Mouse (Mus musculus): ENCODE measurements at regions not wholly inside any gene's neighbourhood (a gene's known extent, or its start where the extent isn't known, plus 50 kb on each side); places are given as distances from the start of the nearest gene placed in this dataset.
"Not testable (repeated sequence)": the region's sequence is repeated elsewhere in the genome, so short reads cannot be mapped to it uniquely, and the experiment has no call there.

DNA sequence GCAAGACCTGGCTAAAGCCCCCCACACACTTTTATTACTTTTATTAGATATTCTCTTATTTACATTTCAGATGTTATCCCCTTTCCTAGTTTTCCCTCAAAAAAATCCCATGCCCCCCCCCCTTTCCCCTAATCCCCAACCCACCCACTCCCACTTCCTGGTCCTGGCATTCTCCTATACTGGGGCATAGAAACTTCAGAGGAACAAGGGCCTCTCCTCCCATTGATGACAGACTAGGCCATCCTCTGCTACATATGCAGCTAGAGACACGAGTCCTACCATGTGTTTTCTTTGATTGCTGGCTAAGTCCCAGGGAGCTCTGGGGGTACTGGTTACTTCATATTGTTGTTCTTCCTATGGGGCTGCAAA, 116.8 kb downstream of the Rfpl4b start:
- not testable (repeated sequence) for DNase-seq

DNA sequence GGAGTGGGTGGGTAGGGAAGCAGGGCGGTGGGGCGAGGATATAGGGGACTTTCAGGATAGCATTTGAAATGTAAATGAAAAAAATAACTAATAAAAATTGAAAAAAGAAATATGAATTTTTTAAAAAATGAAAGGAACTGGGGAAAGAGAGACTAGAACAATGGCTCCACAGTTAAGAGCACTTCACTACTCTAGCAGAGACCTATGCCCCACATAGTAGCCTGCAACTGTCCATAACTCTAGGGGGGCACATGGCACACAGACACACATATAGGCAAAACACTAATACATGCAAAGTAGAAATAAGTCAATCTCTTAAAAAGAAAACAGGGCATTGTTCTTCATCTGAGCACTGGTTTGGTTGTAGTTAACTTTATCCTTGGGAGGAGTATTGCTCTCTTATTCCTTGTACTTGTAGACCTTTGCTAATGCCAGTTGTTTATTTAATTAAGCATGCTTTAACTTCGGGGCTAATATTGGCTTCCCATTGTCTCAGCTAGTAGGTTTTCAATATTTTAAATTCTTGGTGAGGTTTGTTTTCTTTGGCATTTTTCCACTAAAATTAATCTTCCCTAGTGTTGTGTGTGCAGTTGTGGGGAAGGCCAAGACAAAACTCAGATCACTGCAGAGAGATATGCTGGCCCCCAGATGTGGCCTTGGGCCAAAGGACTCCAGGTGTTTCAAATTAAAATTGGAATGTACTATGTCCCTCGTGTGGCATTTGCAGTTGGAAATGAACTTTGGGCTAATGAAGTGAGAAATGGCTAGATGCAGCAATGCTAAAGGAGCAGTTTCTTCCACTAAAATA, 117.4 kb downstream of the Rfpl4b start:
- no peak for DNase-seq

DNA sequence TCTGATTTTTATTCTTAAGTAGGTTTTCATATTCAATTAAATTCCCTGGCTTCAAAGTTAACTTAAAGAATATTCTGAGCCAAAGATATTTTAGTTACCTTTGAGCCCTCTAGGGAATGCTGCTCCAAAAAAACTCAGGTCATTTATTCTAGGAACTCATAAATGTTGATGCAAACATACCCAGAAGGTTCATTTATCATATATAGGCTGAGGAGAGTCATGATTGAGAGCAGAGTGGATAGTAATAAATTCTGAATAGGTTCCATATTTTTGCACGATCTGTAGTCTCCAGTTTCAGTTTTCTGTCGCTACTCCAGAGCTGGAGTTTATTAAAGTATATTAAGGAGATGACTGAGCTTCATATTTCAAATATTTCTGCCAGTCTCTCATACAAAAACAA, 144.1 kb downstream of the Rfpl4b start:
- DNase-seq: no peak

DNA sequence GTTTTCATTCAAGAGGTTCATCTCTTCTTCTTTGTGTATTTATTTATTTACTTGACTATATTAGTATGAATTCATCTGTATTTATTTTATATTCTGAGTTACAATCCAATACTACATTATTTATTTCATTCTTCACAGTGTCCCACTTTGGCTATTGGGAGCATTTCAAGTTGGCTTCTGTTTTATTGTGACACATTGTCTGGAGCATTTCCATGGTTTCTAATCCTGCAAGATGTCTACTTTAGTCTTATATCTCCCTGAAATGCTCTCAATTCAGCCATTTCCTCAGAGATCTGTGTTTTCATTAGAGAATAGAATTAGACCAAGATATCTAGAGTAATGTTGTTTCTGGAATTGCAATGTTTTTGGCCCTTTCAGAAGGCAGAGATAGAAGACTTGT, 153.0 kb downstream of the Rfpl4b start:
- DNase-seq: peak in 1 of 2 experiments; percentile 45

DNA sequence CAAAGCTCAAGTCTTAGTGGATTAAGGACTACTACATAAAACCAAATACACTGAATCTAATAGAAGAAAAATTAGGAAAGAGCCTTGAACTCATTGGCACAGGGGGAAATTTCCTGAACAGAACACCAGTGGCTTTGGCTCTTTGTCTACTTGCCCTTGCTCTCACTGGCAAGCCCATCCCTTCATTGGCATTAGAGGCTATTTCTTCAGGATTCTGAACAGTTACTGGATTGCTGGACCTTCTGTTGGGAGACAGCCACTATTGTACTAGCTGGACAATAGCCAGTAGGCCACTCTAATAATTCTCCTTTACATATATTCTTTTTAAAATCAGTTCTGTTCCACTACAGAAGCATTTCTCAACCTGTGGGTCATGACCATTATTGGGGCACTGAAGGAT, 153.7 kb downstream of the Rfpl4b start:
- peak; percentile 24 to 36 for DNase-seq

DNA sequence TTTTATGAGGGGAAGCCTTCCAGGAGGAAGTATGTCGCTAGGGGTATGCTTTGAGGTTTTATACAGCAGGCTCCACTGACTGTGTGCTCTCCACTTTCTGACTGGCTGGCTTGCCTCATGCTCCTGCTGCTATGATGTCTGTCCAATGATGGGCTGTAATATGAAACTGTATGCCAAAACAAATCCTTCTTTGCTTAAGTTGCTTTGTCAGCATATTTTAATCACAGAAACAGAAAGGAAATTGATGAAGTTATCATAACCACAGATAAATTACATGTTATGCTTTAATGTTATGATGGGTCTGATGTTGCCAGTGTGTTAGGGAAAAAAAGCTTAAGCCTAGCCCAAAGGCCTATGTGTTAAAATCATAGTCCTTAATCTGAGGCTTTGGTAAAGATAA, 185.9 kb downstream of the Rfpl4b start:
- no peak for DNase-seq

DNA sequence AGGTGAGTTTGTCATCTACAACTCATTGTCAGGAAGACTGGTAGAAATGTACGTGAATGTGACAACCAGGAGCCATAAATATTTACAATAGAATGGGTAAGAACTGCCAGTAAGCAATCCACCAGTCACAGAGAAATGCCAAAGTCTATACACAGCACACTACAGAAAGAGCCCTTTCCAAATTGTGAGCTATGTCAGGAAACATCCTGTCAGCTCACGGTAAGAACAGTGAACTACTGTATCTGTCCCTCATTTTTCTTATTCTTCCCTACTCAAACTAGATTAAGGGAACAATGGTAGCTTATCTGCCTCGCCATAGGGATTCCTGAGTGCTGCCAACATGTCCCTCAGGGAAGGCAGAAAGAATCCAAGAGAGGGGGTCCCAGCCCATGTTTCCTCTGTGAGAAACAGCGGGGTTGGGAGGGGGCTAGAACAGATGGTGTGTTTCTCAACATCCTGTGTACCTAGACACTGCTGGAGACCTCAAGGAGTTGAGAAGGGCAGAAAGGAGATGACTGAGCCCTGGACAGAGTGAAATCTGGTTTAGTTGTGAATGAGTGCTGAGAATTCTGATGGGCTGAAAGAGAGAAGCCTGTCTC, 191.6 kb downstream of the Rfpl4b start:
- DNase-seq: no peak

DNA sequence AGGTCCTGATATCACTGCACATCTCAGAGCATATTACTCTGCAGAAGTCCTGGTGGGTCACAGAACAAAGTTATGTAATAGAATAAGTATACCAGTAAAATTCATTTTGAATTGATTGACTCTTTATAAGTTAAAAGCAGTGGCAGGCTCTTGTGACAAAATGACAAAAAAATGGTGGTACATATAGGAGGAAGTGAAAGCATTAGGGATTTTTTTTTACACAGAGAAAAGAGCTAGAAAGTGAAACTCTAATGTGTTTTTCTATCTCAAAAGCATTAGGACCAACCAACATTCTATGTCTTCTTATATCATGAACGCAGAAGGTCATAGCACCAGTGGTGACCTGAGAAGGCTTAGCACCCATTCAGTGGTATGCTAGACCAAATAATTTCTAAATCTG, 198.2 kb downstream of the Rfpl4b start:
- no peak for DNase-seq

DNA sequence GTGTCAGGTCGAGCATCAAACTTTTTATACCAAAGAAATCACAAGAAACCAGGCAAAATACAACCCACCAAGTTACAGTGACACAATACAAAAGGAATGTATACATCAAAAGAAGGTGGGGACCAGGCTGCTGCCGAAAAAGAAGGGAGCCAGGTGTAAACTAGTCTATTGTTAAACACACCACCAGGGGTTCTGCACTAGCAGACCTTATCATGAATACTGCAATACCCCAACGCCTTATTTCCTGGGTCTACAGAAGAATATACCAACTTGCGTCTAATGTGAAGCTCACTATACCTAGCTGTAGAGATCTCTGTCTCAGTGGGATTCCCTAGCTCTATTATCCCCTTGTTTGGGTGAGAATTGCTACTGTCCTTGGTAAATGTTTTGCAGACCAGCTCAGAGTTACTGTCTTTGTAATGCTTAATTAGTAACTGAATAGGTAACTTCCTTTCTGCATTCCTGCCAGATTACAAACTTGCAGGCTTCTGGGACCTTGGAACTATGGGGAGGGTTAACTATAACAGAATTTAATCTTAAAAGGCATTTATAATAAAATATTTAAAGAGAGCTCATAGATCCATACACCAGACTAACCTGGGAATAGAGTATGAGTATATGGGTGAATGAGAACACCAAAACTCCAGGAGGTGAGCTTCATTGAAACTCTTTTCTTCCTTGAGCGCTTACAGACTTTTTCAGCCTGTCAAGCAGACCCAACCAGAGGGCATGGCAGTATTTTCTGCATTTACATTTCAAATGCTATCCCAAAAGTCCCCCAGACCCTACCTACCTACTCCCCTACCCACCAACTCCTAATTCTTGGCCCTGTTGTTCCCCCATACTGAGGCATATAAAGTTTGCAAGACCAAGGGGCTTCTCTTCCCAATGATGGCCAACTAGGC, 211.7 kb downstream of the Rfpl4b start:
- DNase-seq: no peak

DNA sequence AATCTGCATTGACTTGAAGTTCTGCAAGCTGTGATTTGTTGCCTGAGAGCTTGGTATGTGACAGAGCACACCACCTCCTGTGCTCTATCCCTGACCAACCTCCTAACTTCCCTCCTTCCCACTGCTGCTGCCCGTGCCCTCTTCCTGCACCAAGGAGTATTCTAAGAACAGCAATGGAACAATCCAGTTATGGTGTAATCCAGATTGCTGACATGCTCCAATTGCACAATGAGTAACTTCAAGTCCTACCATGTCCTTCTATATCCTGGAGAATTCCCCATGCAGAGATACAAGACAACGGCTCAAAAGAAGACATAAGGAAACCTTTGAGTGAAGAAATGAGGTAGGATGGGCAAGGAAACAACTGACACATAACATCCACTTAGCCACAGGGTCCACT, 235.5 kb downstream of the Rfpl4b start:
- DNase-seq: no peak

DNA sequence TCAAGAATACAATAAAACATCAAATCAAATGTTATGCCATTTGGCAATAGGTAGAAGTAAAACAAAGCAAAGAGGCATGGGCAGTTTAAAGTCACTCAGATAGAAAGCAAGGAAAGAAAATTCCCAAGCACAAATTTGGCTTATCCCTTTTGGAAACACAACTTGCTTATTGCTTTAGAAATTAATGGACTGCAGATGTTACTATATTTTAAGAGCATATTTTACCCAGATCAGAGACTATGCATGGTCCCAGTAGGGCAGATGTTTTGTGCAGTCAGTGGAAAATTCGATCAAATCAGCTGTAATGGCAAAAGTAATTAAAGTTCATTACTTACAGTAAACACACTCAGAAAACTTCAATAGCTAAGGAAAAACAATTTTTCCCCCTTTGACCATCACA, 245.9 kb downstream of the Rfpl4b start:
- no peak for DNase-seq

DNA sequence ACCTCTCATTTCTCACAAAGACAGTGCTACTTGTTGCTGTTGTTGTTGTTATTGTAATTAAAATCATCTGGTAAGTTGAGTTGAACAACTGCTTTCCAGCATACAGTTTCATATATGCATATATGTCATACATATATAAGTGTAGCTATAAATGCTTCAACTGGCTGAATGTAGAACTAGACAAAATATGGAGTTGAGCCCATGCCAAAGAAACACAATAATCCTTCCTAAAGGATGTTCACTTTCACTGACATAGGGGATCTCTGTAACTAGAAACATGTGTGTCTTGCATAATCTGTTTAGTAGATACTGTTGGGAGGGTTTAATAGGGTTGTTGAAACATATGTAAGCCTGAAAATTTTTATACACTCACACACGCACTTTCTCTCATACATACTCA, 247.9 kb downstream of the Rfpl4b start:
- DNase-seq: no peak

DNA sequence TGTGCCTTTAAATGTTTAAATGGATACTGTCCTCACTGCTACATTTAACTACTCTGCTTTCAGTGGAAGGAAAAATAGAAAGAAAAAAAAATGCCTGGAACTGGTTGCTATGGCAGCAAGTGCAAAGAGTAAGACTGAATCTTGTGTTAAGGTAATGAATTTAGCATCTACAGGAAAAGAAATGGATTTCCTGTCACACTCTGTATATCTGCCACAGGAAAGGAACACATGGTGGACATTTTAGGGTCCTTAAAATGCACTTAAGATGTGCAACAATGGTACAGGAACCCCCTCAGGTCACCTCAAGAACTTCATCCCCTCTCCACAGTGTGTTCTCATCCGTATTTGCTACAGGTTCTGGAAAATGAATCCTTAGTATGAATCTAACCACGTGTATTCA, 248.4 kb downstream of the Rfpl4b start:
- DNase-seq: no peak

DNA sequence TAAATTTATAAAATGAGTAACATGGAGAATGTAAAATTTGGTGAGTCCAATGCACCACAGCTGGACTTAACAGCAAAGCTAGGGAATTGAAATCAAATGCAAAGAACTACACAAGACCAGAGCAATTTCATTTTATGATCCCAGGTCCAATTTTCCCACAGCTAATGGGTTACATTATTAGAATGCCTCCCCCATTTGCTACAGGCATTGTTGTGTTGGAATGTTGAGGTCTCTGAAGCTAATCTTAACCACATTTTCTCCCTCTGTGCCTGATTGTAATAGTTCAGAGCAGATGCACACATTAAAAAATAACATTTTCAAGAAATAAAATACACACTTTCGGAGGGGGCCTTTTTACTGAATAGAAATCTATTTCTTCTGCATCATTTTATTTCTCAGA, 254.3 kb downstream of the Rfpl4b start:
- DNase-seq: no peak

DNA sequence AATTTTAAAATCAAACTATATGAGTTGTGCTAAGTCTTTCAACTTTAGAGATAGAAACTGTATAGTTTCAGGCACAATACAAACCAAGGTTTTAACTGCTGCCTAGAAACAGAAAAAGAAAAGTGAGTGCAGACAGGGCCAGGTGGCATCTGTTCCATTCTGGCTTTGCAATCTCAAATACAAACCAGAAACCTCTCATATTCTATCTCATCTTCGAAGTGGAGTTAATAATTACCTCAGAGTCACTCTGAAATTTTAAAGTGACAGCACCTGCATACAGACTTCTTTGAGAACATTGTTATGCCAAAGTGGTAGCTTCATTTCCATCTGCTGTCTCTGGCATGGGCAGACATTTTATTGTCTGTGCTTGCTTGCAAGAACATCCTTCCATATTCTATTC, 255.2 kb downstream of the Rfpl4b start:
- DNase-seq: no peak

DNA sequence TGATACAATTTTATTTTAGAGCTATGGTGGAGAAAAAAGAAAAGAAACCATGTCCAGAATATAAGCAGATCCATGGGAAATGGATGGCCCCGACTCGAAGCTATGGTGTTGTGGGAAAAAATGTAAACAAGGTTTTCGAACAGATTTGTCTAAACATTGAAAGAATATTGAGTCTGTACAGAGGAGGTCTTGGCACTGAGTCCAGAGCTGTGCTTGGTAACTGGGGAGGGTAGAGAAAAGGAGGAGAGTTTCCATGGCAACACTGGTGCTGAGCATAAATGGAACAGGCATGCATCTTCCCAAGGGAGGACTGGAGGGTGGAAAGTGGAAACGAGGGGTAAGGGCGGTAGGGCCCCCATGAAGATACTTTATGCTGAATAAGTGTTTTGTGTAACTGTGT, 266.5 kb downstream of the Rfpl4b start:
- DNase-seq: peak; percentile 14 to 21

DNA sequence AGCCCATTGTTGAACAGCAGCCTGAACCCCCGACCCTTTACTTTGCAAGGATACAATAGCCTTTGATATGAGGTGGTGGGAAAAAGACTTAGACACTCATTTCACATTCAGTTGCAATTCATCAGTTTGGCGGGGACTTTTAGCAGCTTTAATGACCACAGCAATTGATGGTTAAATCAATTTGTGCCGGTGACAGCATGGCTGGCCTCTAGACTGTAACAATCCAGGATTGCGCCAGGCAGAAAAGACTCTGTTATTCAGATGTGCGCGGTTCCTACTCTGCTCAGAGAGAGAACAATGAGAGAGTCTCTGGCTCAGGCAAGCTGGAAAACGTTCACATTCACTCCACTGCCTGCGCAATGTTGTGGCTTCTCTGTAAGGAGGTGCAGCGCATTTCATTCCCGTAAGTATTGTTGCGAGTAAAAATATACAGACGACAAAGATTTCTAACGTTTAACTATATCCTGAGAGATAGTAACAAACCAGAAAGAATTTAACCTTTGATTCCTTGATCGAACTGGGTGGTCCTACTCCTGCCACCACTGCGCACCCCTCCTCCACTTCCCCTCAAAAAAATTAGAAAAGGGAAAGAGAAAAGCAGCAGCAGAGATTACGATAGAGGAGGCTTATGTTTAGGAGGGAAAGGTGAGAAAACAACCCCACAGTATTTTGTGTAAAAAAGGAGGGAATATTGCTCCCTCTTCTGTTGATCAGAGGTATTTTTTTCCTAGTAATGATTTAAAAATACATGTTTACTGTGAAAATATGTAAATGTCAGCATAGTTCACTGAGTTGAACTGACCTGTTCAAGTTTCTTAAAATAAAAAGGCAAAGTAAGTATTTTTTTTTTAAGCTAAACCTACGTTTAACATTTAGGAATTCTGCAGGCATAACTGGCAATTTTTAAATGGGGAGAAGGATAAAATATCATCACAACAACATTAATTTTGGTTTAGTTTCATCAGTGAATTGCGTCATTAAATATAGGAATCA, 267.6 kb downstream of the Rfpl4b start:
- peak; percentile 44 to 54 for DNase-seq

DNA sequence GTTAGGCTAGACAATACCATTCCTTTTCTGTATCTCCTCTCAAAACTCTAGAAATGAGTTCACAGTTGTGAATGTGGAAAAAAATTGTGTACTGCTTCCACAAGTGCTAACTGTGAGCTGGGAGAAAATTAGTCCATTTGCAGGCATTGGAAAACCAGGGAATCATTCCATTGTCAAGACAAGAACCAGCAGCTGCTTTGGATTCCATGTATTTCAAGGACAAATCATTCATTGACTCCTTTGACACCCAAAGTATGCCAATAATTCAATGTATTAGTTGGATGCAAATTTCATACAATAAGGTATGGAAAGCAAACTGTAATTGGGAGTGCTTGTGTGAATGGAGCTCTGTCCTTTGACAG, 268.3 kb downstream of the Rfpl4b start:
- DNase-seq: no peak

DNA sequence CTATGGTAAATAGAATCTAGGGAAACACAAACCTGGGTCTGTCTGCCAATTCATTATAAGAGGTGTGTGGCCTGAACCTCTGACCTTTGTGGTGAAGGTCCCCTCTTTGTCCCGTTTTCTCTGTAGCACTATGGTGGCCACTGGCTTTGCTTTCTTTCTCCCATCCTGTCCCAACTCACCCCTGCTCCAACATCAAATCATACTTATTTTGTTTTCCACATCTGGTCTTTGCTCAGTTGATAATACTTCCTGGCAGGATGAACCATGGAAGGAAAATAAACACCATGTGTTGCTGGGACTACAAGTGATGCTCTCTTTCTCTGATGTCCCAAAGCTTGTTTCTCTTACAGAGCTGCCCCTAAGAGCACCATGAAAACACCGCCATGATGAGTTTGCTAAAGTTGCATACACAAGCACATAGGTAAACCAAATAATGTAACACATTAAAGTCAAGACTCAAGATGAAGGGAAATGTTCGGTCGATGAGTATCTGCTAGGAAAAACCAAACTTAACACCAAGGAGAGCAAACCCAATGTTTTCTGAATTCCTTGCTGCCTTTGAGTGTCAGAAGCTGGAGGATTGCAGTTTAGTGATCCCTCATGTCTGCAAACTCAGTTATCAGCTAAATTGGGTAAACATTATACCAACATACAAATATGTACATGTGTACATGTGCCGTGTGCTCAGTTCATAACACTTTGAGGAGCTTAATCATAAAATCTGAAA, 269.1 kb downstream of the Rfpl4b start:
- no peak for DNase-seq

DNA sequence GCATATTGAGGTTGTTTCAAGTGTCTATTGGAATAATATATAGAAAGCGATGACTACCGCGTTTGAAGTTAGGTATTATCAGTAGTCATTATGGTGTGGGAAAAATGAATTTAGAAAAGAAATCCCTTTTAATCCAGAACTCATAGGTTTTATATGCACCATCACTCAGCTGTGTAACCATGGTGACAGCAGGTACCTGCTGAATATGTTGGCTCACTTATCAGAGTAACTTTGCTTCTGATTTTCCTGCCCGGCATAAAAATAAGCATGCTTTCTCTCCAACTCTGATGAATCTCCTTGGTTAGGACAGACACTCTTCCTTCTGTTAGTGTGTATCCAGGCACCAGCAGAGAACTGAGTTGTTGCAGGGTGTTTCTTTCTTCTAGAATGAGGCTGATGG, 281.5 kb downstream of the Rfpl4b start:
- DNase-seq: no peak

DNA sequence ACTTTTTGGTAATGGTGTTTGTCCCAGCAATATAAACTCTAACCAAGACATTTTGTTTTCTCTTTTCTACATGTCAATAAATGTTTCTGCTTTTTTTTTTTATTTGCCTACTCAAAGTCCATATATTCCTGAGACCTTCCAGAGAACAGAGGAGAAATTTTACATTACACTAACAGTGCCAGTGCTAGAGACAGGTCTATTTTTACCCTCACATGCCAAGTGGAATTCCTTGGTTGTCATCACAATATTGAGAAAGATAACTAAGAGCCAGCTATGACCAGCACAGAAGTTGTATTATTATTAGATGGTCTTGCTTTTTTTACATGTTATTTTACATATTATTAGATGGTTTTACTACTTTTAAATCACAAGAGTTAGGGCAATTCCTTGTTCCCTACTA, 282.8 kb downstream of the Rfpl4b start:
- DNase-seq: no peak

DNA sequence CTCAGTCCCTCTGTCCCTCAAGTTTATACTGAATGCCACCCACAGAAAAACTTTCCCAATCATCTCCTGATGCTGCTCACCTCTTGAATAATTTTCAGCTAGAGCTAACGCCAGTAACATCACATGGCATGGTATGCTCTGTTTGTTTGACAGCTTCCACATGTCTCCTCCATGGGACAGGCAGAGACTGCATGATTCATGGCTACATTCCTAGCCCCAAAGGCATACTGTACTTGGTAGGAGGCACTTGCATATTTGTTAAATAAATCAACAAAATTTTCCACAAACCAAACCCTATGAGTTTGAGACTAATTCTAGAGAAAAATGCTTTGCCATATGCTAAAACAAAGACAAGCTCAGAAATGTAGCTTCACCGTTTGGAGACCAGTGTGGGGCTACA, 304.9 kb downstream of the Rfpl4b start:
- DNase-seq: no peak
